Mouse (Mus musculus) myocyte (in vitro differentiated cells): ENCODE measurements around the gene Sclt1.

ENCODE experiments used
- E2F4 ChIP-seq: IDR thresholded peaks from one replicate; pipeline ENCODE4 v1.6.1; 2011; ENCODE audit warnings: mild to moderate bottlenecking, control low read depth, moderate library complexity; ENCODE audit not compliant: insufficient read depth
- MAX ChIP-seq: IDR thresholded peaks from one replicate; pipeline ENCODE4 v1.6.1; 2011; ENCODE audit warnings: low read depth, mild to moderate bottlenecking, control low read depth
- POLR2A ChIP-seq: IDR thresholded peaks from one replicate; pipeline ENCODE4 v1.6.1; 2011; ENCODE audit warnings: low read depth, mild to moderate bottlenecking, control low read depth, moderate library complexity; ENCODE audit not compliant: insufficient read length
- SRF ChIP-seq: IDR thresholded peaks from one replicate; pipeline ENCODE4 v1.6.1; 2011; ENCODE audit warnings: low read depth; ENCODE audit not compliant: control insufficient read depth, insufficient read length

DNA sequence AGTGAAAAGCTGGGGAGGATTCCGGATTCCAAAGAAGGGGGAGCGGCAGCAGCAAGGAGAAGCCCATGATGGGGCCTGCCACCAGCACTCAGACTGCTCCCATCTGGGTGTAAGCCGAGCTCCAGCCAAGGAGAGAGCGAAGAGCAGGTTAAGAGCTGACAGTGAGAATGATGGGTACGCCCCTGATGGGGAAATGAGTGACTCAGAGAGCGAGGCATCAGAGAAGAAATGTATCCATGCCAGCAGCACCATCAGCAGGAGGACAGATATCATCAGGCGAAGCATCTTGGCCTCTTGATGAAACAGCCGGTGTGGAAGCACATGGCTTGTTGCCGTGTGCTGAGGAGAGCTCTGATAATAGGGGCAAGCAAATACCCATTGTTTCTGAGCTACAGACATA is 128.6 kb downstream of the Sclt1 start:
- TF ChIP-seq POLR2A = no peak
- no peak for TF ChIP-seq E2F4
- no peak for TF ChIP-seq SRF
- TF ChIP-seq MAX = no peak
